Mouse (Mus musculus) A20 (cell line): ENCODE measurements around the gene Cd48.
A peak's percentile ranks its signal among the peaks of the same experiment; 100 is the strongest.

Source experiments
- DNase-seq: peaks from one replicate; pipeline ENCODE4 v3.0.0-alpha.2; 2011; ENCODE audit warnings: low read depth, low spot score

The Cd48 gene

GRCm38 (mm10) chr1:171681531-171682299, at the start of gene Cd48:
TSS of gene Cd48 (plus strand) at chr1:171682009.
- peak; percentile 82 for DNase-seq

DNA sequence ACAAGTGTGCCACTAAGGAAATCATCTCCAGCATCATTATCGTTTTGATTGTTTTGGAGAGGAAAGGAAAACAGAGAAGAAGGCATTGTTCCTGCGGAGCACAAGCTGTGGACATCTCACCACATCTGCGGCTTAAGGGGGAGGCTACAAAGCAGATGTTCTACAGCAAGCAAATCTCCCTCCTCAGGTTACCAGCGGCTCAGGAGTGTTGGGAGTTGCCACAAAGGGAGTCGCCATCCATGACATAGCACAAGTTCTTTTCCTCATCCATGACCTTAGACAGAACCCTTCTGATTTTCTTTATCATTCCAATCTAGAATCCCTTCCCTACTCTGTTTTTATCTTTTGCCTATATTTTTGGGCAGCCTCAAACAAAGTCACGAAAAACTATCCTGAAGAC, 46.1 kb upstream of the Cd48 start:
- DNase-seq = no peak

- DNase-seq = no peak
Observed at GRCm38 (mm10) chr1:171637101-171637500, 44.7 kb upstream of the Cd48 start.

DNA sequence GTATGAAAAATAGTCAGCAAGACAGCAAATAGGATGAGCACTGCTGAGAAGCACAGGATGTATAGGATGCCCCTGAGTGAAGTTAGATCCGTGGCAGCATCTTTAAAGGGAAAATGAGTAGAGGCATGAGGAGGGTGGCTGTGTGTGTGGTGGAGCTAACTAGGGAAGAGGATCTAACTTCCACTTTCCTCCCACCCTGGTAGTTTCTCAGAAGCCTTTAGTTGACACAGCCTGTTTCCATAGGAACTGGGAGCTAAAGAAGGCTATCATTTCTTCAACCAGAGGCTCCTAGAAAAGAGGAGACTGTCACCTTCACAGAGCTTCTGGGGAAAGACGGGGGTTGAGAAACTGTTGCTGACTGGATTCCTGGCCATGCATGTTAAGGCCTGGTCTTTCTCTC, 43.1 kb upstream of the Cd48 start:
- DNase-seq = no peak

- no peak for DNase-seq
Observed at GRCm38 (mm10) chr1:171640796-171641195, 41.0 kb upstream of the Cd48 start.

- peak; percentile 41 for DNase-seq
Observed at GRCm38 (mm10) chr1:171643612-171644011, 38.2 kb upstream of the Cd48 start.

GRCm38 (mm10) chr1:171646429-171646940, 35.3 kb upstream of the Cd48 start:
- peak; percentile 75 for DNase-seq

GRCm38 (mm10) chr1:171647716-171648115, 34.1 kb upstream of the Cd48 start:
- peak; percentile 91 for DNase-seq

GRCm38 (mm10) chr1:171648840-171649239, 33.0 kb upstream of the Cd48 start:
- peak; percentile 81 for DNase-seq

DNA sequence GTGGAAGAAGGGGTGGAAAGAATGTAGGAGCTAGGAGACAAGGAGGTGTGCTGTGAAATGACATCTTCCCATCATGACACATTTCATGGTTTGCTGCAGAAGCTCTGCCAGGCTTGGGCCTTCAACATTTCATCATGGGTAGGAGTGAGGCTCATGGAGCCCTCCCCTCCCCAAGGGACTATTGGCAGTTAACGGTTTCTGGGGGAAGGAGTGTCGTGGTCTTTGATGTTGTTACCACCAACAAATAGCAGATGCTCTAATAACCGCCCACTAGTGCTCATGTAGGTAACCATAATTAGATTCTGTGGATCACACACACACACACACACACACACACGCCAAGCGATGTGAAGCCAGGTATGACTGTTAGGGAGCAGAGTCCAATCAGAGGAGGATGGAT, 29.1 kb upstream of the Cd48 start, which contains the start of gene Slamf7:
Gene Slamf7 (minus strand): TSS at position 302 of the 400 bp plus-strand sequence.
- no peak for DNase-seq

DNA sequence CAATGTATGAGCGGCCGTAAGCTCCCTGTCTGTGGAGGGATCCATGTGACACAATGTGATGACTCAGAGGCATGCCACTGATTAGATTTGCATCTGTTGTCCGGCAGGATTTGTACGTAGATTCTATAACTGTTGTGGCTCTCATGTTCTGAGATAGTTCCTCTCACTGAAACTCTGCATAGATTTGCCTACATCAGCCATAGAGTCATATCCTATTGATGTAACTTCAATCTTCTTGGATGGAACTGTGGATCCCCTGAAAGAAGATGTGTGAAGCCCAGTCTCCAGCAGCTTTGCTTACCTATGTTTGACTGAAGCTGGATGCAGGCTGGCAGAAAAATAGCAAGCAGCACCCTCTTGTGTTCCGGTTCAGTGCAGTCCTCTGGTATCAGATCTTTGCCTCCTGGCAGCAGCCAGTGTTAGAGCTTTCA, 23.2 kb upstream of the Cd48 start:
- DNase-seq = peak; percentile 75

- DNase-seq = no peak
Observed at GRCm38 (mm10) chr1:171660423-171660822, 21.4 kb upstream of the Cd48 start.

DNA sequence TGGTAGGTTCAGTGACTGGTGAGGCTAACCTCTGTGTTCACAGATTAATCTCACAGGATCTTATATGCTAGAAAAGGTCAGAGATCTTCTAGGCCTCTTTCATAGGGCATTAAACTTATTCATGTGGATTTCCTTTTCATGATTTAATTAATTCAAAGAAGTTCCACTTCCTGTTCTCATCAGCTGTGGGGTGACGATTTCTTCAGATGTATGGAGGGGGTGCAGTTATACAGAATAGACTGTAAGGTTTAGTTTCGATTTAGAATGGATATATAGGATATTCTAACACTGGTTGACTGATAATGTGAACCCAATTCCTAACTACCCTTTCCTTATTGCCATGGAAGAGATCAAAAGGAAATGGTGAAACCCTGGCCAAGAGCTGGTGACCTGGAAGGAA, 20.3 kb upstream of the Cd48 start:
- no peak for DNase-seq

- DNase-seq = no peak
Observed at GRCm38 (mm10) chr1:171663757-171664156, 18.1 kb upstream of the Cd48 start.

DNA sequence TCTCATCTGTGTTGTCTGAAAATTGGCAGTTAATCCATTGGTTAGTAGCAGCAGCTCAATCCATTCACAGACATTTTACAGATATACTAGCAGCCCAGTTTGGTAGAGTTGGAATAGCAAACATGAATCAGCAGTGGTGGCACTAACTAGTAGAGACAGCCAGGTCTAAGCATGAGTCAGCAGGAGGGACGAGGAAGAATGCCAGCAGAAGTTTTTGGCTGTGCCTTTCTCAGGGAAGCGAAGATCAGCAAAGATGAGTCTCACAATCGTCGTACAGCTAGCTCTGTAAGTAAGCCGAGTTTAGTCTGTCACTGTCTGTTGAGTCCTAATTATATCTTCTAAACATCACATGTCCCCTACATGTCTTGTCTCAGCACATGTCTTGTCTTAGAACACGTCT, 15.5 kb upstream of the Cd48 start:
- DNase-seq = no peak

DNA sequence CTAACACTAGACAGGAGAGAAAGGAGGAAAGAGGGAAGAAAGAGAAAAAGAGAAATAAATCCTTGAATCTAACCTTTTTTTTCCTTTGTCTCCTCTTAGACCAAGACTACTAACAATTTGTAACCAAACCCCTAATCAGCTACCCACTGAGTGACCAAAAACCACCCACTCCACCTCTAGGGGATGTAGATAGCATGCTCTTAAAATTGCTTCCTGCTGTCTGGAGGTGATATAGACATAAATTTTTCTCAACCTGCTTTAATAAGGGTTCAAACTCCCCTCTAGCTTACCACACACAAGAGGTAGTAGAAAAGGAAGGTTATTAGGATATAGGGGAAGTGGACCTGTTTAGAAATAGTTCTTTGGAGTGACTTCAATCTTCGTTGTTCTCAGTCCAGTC, 14.6 kb upstream of the Cd48 start:
- no peak for DNase-seq

DNA sequence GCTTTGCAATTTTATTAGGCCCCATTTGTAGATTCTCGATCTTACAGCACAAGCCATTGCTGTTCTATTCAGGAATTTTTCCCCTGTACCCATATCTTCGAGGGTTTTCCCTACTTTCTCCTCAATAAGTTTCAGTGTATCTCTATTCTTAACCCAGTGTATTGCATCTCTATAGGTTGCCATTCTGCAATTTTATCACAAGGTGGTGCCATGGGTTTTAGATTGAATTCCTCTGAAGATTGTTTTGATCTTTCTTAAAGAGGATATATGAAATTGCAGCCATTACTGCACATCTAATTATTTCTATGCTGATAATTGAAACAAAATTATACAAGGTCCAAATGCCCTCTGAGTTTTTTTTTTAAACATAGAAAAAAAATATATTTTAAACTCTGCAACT, 9.4 kb upstream of the Cd48 start:
- peak; percentile 45 for DNase-seq

GRCm38 (mm10) chr1:171672854-171673475, 8.8 kb upstream of the Cd48 start:
- no peak for DNase-seq

DNA sequence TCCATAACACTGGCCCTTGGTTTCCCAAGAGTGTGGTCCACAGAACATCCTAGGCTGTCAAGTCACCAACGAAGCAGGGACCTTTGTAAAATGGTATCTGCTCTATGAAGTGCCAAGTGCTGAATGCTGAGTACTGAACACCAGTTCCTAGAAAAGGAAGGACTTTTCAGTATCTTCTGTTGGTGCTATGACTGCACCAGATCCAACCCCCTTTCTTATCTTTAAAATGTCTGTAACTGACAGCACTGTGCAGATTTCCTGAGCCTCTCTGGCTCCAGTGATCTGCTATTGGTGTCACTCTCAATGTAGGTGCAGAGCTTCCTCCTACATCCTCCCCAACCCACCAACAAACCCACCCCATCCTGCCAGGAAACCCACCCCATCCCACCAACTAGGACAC, 7.3 kb upstream of the Cd48 start:
- DNase-seq = no peak

DNA sequence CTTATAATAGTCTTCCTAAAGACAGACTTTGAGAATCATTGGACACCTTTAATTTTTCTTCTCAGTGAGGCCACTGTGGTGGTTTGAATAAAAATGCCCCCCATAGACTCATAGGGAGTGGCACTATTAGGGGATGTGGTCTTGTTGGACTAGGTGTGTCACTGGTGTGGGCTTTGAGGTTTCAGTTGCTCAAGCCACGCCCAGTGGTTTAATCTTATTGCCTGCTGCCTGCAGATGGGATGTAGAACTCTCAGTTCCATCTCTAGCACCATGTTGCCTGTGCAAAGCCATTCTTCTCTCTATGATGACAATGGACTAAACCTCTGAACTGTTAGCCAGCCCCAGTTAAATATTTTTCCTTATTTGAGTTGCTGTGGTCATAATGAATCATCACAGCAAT, 4.1 kb upstream of the Cd48 start:
- no peak for DNase-seq

DNA sequence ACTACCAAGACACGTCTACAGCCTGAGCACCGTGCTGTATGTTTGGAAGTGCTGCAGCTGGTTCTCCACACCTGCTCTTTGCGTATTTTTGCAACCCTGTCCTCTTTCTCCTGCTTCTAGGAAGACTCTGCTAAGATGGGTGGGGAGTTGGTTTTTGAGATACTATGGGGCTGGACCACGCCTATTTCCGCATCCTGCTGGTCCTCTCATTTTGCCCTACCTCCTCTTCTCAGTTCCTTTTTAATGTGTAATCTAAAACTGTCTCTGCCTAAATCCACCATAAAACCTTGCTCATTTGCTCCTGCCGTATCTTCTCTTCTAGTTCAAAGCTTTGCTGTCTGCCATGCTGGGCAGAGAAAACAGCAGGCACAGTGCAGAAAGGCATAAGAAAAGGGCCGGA, 800 bp upstream of the Cd48 start:
- peak; percentile 72 for DNase-seq

DNA sequence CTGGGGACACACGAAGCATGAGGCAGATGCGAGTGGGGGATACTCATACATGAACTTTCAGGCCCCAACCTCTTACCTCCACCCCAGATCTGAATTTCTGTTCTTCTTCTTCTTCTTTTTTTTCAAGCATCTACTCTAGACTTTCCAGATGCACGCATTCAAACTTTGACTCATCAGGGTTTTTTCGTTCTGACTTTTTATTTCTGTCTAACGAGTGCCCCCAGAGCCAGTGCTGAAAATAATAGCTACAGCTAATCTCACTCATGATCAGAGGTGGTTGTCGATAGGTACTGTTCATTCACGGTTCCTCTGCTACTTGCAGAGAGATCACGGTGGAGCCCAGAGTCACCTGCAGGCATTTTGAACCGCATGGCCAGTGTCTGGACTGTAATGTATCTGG, 3.1 kb downstream of the Cd48 start:
- peak; percentile 86 for DNase-seq

GRCm38 (mm10) chr1:171687320-171687719, 5.5 kb downstream of the Cd48 start:
- DNase-seq = no peak
